Comparison of ENCODE assay signal across 11 mouse cellular contexts in the genomic region with DNA sequence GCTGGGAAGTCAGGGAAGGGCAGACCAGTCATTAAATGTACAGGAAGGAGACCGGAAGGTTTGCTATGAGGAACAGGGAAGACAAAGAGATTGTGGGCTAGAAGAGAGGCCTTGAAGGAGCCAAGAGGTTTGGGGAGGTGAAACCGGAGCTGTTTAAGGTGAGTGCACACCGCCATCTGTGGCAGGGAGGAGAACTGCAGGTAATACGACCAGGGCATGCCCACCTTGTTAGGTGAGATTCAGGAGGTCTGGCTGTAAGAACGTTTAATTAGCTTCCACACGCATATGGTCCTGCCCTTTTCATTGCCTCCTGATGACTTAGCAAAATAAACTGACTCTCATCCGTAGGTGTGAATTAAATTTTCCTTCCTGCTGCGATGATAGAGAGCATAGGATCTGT.
DNase-seq lines count a peak whose midpoint lies in the region; ATAC-seq lines count a peak whose summit lies in the region.
"Had no signal": no experiment of that assay in that cellular context is flagged by ENCODE, and none has a peak within 500 bp of the region (broad histone marks: within the 10 kb centered on the region; RNA-seq: fewer than 3 reads in every experiment).

No protein-coding gene starts in this region.

- H3K27me3 ChIP-seq in hindbrain, embryonic 10.5 days (ENCODE audit: insufficient read depth, poor library complexity, severe bottlenecking): no peaks in the 10 kb centered on the region
- H3K27me3 ChIP-seq in hindbrain, embryonic 14.5 days (ENCODE audit: control insufficient read depth, insufficient read depth, low read length): no peaks in the 10 kb centered on the region
- H3K27me3 ChIP-seq: embryonic facial prominence, embryonic 13.5 days had no signal

- no peaks in the 10 kb centered on the region for H3K4me1 ChIP-seq in hindbrain, embryonic 10.5 days (replicated peaks)
- H3K4me1 ChIP-seq in hindbrain, embryonic 14.5 days (replicated peaks; ENCODE audit: control insufficient read depth, insufficient read depth, low read length): no peaks in the 10 kb centered on the region
- H3K4me1 ChIP-seq: embryonic facial prominence, embryonic 13.5 days had no signal

- 33% methylated on average over 8 of the region's 8 CpGs for WGBS in hindbrain, embryonic 10.5 days
- WGBS in hindbrain, embryonic 14.5 days: 34% methylated on average over 8 of the region's 8 CpGs

- no peak overlapping the region for H3K27ac ChIP-seq in hindbrain, embryonic 10.5 days
- no peak overlapping the region for H3K27ac ChIP-seq in hindbrain, embryonic 14.5 days
- H3K27ac ChIP-seq: embryonic facial prominence, embryonic 13.5 days had no signal

- no peak for ATAC-seq in hindbrain, embryonic 14.5 days (ENCODE audit: low FRiP score)

- H3K9me3 ChIP-seq in hindbrain, embryonic 10.5 days: no peaks in the 10 kb centered on the region
- H3K9me3 ChIP-seq in hindbrain, embryonic 14.5 days (ENCODE audit: control insufficient read depth, low read length): no peaks in the 10 kb centered on the region
- H3K9me3 ChIP-seq: embryonic facial prominence, embryonic 13.5 days had no signal

- no peak overlapping the region for H3K4me3 ChIP-seq in hindbrain, embryonic 10.5 days
- H3K4me3 ChIP-seq in hindbrain, embryonic 14.5 days (replicated peaks; ENCODE audit: low read length): no peak overlapping the region
- H3K4me3 ChIP-seq: embryonic facial prominence, embryonic 13.5 days; myocyte had no signal

- no peak overlapping the region for H3K4me2 ChIP-seq in hindbrain, embryonic 14.5 days (replicated peaks)
- H3K4me2 ChIP-seq: embryonic facial prominence, embryonic 13.5 days had no signal

- no peaks in the 10 kb centered on the region for H3K36me3 ChIP-seq in hindbrain, embryonic 10.5 days
- H3K36me3 ChIP-seq in hindbrain, embryonic 14.5 days (replicated peaks; ENCODE audit: control insufficient read depth, insufficient read depth): no peaks in the 10 kb centered on the region
- H3K36me3 ChIP-seq: embryonic facial prominence, embryonic 13.5 days had no signal

- DNase-seq in hindbrain, embryonic 10.5 days (ENCODE audit: low spot score): peak; percentile 30
- DNase-seq in hindbrain, embryonic 14.5 days (ENCODE audit: low spot score): no peak
- peak; percentile 0 for DNase-seq in ovary, postnatal 14 days (ENCODE audit: low spot score)
- no peak for DNase-seq in ovary, postnatal 36 days (ENCODE audit: low spot score)
- peak; percentile 56 for DNase-seq in forelimb bud, embryonic 11.5 days (ENCODE audit: low read depth, low spot score)
- peak; percentile 14 for DNase-seq in testis, postnatal 14 days (ENCODE audit: low spot score)
- DNase-seq in Muller cell, postnatal 12 days (ENCODE audit: inconsistent ontology term): no peak
- DNase-seq in heart, adult 18-20 months: no peak
- DNase-seq: heart, postnatal 14 days had no signal

- H3K9ac ChIP-seq in hindbrain, embryonic 14.5 days: no peak overlapping the region
- H3K9ac ChIP-seq: embryonic facial prominence, embryonic 13.5 days had no signal

Comparison
In these comparisons a context has a peak if more than half of its experiments do, and no peak if none do; other contexts are left out.
1. DNase-seq: peak in hindbrain, embryonic 10.5 days (single experiment), ovary, postnatal 14 days (single experiment), forelimb bud, embryonic 11.5 days (single experiment) and testis, postnatal 14 days (single experiment); none in hindbrain, embryonic 14.5 days (single experiment), ovary, postnatal 36 days (single experiment), Muller cell, postnatal 12 days (single experiment) and heart, adult 18-20 months (0 of 2).